Mouse (Mus musculus) stomach, embryonic 14.5 days (tissue): Measurements from ENCODE around the gene Vps39. TPM values are rescaled to one million over a fixed set of nuclear protein-coding genes. Genes with fewer than 3 reads are reported as not detected.

ENCODE experiments used
- ATAC-seq: fragments of 200-750 bp; cut with Nextera tagmentation; 2 replicates; pipeline ENCODE4 v1.8.0; 2017; ENCODE audit warnings: low read depth, moderate TSS enrichment; ENCODE audit not compliant: insufficient number of reproducible peaks, insufficient read depth, low FRiP score
- H3K27ac ChIP-seq: fragments of 300-500 bp; sonication (generic); 2 replicates; pipeline ENCODE4 v1.5.1; 2014; ENCODE audit warnings: mild to moderate bottlenecking, low read length, moderate library complexity, mixed read lengths
- H3K27me3 ChIP-seq: fragments of 300-500 bp; sonication (generic); 2 replicates; pipeline ENCODE4 v1.6.1; 2014; ENCODE audit warnings: low read length, control low read depth, mixed read lengths; ENCODE audit not compliant: control insufficient read depth, insufficient read depth
- H3K36me3 ChIP-seq: fragments of 300-500 bp; sonication (generic); 2 replicates; pipeline ENCODE4 v1.6.1; 2014; ENCODE audit warnings: mild to moderate bottlenecking, control low read depth, low read length, moderate library complexity, mixed read lengths; ENCODE audit not compliant: control insufficient read depth, insufficient read depth
- H3K4me1 ChIP-seq: fragments of 300-500 bp; sonication (generic); 2 replicates; pipeline ENCODE4 v1.6.1; 2014; ENCODE audit warnings: low read length, control low read depth, mixed read lengths; ENCODE audit not compliant: control insufficient read depth, insufficient read depth
- H3K4me2 ChIP-seq: fragments of 300-500 bp; sonication (generic); replicated peaks from 2 replicates; pipeline ENCODE4 v1.6.1; 2014; ENCODE audit warnings: low read depth, low read length, control low read depth
- H3K4me3 ChIP-seq: fragments of 300-500 bp; sonication (generic); 2 replicates; pipeline ENCODE4 v1.5.1; 2014; ENCODE audit warnings: low read depth, low read length, control low read depth
- H3K9ac ChIP-seq: fragments of 300-500 bp; sonication (generic); replicated peaks from 2 replicates; pipeline ENCODE4 v1.6.1; 2014; ENCODE audit warnings: low read depth, mild to moderate bottlenecking, control low read depth, low read length, moderate library complexity, mixed read lengths
- H3K9me3 ChIP-seq: fragments of 300-500 bp; sonication (generic); 2 replicates; pipeline ENCODE4 v1.6.1; 2016; ENCODE audit warnings: low read depth, low read length, control low read depth; ENCODE audit not compliant: control insufficient read depth
- WGBS: fragments of 180-500 bp; shearing (Covaris S2); extraction: QIAGEN DNeasy Blood & Tissue Kit; methylation state at CpG from one replicate; pipeline ENCODE4 v1.1.7; 2014; 5-methylcytosine and 5-hydroxymethylcytosine counted together
- polyA plus RNA-seq: library from polyadenylated mRNA; unstranded; fragments of >200 nt; fragmentation: Nextera tagmentation; extraction: Ambion mirVana; gene quantifications from 2 replicates; pipeline ENCODE4 v1.2.1, GENCODE M21; 2014

The Vps39 gene
- polyA plus RNA-seq, result 22.5 and 23.2 TPM in 2 replicates

- H3K36me3 ChIP-seq, result peaks cover 24% of the 10 kb centered on the region
- no peaks in the 10 kb centered on the region for H3K9me3 ChIP-seq
- H3K9ac ChIP-seq, result peak within 1 kb of the TSS; percentile 55
- peaks cover 5% of the 10 kb centered on the region; the same call in 1 of the 2 replicates for H3K4me1 ChIP-seq
- H3K27ac ChIP-seq, result peak within 1 kb of the TSS; percentile 34; the same call in 1 of the 2 replicates
- WGBS, result 11% methylated on average over 44 of the region's 44 CpGs
- H3K27me3 ChIP-seq, result no peaks in the 10 kb centered on the region
- H3K4me2 ChIP-seq, result peak within 1 kb of the TSS; percentile 52
- H3K4me3 ChIP-seq, result peak within 1 kb of the TSS; percentile 66
- ATAC-seq, result peak; percentile 92; the same call in 1 of the 2 replicates
Observed at GRCm38 (mm10) chr2:120352682-120353646, at the start of gene Vps39. Vps39 (minus strand) TSS chr2:120353137.

GRCm38 (mm10) chr2:120397951-120398350, 45.0 kb upstream of the Vps39 start:
- Histone ChIP-seq H3K36me3 (peaks cover 28% of the 10 kb centered on the region), H3K4me3 (no peak overlapping the region), H3K27me3 (no peaks in the 10 kb centered on the region), H3K9ac (no peak overlapping the region), H3K4me2 (no peak overlapping the region), H3K9me3 (no peaks in the 10 kb centered on the region), H3K27ac (no peak overlapping the region), H3K4me1 (0 out of 2 replicates have a peak, but pooled peaks cover 4% of the 10 kb centered on the region)
- ATAC-seq, result no peak
- WGBS, result 82% methylated on average over 1 of the region's 1 CpGs

- H3K27ac ChIP-seq, result no peak overlapping the region
- no peaks in the 10 kb centered on the region for H3K9me3 ChIP-seq
- H3K4me1 ChIP-seq, result no peaks in the 10 kb centered on the region
- H3K4me2 ChIP-seq, result no peak overlapping the region
- no peaks in the 10 kb centered on the region for H3K27me3 ChIP-seq
- H3K4me3 ChIP-seq, result no peak overlapping the region
- no peak for ATAC-seq
- peaks cover 60% of the 10 kb centered on the region for H3K36me3 ChIP-seq
- no peak overlapping the region for H3K9ac ChIP-seq
Observed at GRCm38 (mm10) chr2:120392406-120392805, 39.5 kb upstream of the Vps39 start.

GRCm38 (mm10) chr2:120390934-120391333, 38.0 kb upstream of the Vps39 start:
- Histone ChIP-seq H3K27me3 (no peaks in the 10 kb centered on the region), H3K9me3 (no peaks in the 10 kb centered on the region), H3K4me1 (no peaks in the 10 kb centered on the region), H3K4me2 (no peak overlapping the region), H3K9ac (no peak overlapping the region), H3K27ac (no peak overlapping the region), H3K4me3 (no peak overlapping the region), H3K36me3 (peaks cover 56% of the 10 kb centered on the region)
- WGBS, result 92% methylated on average over 1 of the region's 1 CpGs
- ATAC-seq, result no peak

- no peak overlapping the region for H3K9ac ChIP-seq
- ATAC-seq, result no peak
- no peaks in the 10 kb centered on the region for H3K4me1 ChIP-seq
- H3K36me3 ChIP-seq, result peaks cover 56% of the 10 kb centered on the region
- 72% methylated on average over 3 of the region's 3 CpGs for WGBS
- H3K27me3 ChIP-seq, result no peaks in the 10 kb centered on the region
- no peaks in the 10 kb centered on the region for H3K9me3 ChIP-seq
- no peak overlapping the region for H3K4me3 ChIP-seq
- no peak overlapping the region for H3K27ac ChIP-seq
- no peak overlapping the region for H3K4me2 ChIP-seq
Observed at GRCm38 (mm10) chr2:120389376-120389775, 36.4 kb upstream of the Vps39 start.

GRCm38 (mm10) chr2:120387291-120387690, 34.4 kb upstream of the Vps39 start:
- no peaks in the 10 kb centered on the region for H3K4me1 ChIP-seq
- H3K27ac ChIP-seq, result no peak overlapping the region
- H3K4me3 ChIP-seq, result no peak overlapping the region
- 94% methylated on average over 1 of the region's 1 CpGs for WGBS
- no peaks in the 10 kb centered on the region for H3K27me3 ChIP-seq
- H3K9ac ChIP-seq, result no peak overlapping the region
- peaks cover 55% of the 10 kb centered on the region for H3K36me3 ChIP-seq
- H3K4me2 ChIP-seq, result no peak overlapping the region
- ATAC-seq, result no peak
- H3K9me3 ChIP-seq, result no peaks in the 10 kb centered on the region

- H3K27me3 ChIP-seq, result no peaks in the 10 kb centered on the region
- no peaks in the 10 kb centered on the region for H3K9me3 ChIP-seq
- H3K9ac ChIP-seq, result no peak overlapping the region
- 97% methylated on average over 1 of the region's 1 CpGs for WGBS
- H3K27ac ChIP-seq, result no peak overlapping the region
- no peak for ATAC-seq
- H3K4me1 ChIP-seq, result no peaks in the 10 kb centered on the region
- no peak overlapping the region for H3K4me2 ChIP-seq
- H3K4me3 ChIP-seq, result no peak overlapping the region
- peaks cover 60% of the 10 kb centered on the region for H3K36me3 ChIP-seq
Observed at GRCm38 (mm10) chr2:120386264-120386663, 33.3 kb upstream of the Vps39 start.

GRCm38 (mm10) chr2:120373858-120374257, 20.9 kb upstream of the Vps39 start:
- WGBS, result 89% methylated on average over 4 of the region's 4 CpGs
- no peak overlapping the region for H3K27ac ChIP-seq
- H3K9ac ChIP-seq, result no peak overlapping the region
- H3K4me3 ChIP-seq, result no peak overlapping the region
- no peak for ATAC-seq
- H3K9me3 ChIP-seq, result no peaks in the 10 kb centered on the region
- no peaks in the 10 kb centered on the region for H3K4me1 ChIP-seq
- no peak overlapping the region for H3K4me2 ChIP-seq
- no peaks in the 10 kb centered on the region for H3K27me3 ChIP-seq
- H3K36me3 ChIP-seq, result peaks cover 44% of the 10 kb centered on the region
